Mouse (Mus musculus) activated CD4-positive, CD25-positive, alpha-beta regulatory T cell, adult 4 months (primary cell): ENCODE measurements around the gene Pink1. TPM values are rescaled to one million over a fixed set of nuclear protein-coding genes. Genes with fewer than 3 reads are reported as not detected.

ENCODE experiments used
- ATAC-seq: one replicate; pipeline ENCODE4 v1.8.0; 2017
- polyA plus RNA-seq, 2 experiments: library from polyadenylated mRNA; unstranded; fragments of 100-300 nt; shearing (Covaris generic); gene quantifications; one replicate each; pipeline ENCODE4 v1.2.1; 2017

The Pink1 gene
- polyA plus RNA-seq = 10 to 100 TPM in 1 of 2 experiments, 1 to 10 TPM in 1; 5.6 to 15.3 TPM

DNA sequence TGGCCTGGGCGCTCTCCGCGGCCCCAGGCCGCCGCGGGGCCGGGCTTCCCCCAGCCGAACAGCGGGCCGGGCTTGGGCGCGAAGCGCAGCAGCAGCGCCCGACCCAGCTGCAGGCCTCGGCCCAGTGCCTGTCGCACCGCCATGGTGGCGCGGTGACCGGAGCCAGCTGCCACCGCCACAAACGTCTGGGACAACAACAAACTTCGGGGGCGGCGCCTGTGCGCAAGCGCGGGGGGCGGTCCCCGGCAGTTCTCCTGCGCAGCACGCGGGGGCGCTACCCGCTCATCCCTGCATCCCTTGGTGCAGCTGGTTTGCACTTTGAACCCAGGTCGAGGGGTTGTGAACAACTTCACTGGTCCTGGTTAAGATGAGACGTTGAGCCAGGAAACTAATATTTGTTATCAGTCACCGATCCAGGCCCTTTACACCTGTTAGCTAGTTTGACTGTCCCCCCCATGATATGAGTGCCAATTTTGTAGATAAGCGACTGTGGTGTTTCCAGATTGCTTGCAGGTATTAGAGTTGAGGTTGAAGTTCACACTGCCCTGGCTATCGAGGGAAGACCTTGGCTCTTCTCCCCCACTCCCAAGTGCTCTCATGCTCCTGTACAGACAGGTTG lies at the start of gene Pink1:
TSS of gene Pink1 (minus strand) at position 231 of the 619 bp plus-strand sequence.
- ATAC-seq = peak; percentile 83

DNA sequence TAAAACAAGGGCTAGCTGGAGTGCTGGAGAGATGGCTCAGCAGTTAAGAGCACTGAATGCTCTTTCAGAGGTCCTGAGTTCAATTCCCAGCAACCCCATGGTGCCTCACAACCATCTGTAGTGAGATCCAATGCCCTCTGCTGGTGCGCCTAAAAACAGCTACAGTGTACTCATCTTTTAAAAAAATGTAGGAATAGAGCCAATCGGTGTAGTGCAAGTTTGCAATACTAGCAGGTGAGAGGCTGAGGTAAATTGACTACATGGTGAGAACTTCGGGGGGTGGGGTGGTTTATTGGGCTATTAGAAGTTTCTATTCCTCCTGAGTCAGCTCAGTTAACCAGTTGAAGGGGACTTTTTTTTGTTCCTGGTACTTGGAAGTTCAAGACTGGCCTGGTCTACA lies 49.0 kb upstream of the Pink1 start:
- ATAC-seq = no peak

DNA sequence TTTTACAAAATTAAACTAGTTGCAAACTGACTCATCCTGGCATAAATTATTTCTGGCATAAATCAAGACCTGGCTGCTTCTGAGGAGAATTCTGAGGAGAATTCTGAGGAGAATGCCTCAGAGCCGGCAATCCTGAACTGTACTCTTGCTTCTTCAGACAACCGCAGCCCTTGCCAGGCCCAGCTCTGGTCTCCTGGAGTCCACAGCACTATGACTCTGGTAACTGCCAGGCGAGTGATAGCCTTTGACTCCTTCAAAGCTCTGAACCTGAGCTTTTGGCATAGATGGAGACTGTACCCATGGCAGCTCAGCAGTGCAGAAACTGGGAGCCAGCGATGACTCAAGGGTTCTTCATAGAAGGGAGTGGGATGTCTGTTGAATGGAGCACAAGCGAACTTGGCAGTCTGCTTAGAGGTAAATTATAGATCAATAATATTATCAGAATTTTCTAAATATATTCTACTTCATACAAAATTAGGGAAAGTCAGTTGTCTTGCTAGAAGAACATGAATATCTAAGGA lies 44.9 kb upstream of the Pink1 start:
- ATAC-seq = no peak

DNA sequence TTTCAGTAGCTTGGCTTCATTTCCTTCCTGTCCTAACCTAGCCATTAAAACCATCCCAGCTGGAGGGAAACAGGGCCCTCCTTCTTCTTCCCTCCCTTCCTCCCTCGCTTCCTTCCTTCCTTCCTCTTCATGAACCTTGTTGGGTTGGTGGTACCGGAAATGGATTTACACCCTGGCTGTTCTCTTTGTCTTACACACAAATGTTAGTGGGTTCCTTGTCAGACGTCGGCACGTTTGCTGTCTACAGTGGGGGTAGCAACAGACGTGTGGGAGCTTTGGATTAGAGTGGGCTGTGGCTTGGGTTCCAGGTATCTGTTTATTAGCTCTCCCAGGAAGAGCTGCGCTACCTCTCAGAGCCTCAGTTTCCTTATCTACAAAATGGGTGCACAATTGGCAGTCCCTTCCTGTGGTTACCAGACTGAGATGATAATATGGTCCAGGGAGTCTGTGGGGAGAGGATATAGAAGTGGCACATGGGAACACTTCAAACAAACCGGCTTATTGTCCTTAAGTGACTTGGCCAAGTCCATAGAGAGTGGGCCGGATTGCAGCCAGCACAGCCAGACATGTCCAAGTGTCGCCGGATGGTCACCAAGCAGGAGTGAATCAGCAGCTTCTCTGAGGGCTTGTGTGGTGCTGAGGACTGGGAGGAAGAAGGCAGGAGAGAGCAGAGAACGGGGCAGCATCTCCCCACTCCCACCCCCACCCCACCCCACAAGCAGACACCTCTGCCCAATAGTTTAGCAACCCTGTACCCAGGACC lies 42.6 kb upstream of the Pink1 start:
- ATAC-seq = no peak

DNA sequence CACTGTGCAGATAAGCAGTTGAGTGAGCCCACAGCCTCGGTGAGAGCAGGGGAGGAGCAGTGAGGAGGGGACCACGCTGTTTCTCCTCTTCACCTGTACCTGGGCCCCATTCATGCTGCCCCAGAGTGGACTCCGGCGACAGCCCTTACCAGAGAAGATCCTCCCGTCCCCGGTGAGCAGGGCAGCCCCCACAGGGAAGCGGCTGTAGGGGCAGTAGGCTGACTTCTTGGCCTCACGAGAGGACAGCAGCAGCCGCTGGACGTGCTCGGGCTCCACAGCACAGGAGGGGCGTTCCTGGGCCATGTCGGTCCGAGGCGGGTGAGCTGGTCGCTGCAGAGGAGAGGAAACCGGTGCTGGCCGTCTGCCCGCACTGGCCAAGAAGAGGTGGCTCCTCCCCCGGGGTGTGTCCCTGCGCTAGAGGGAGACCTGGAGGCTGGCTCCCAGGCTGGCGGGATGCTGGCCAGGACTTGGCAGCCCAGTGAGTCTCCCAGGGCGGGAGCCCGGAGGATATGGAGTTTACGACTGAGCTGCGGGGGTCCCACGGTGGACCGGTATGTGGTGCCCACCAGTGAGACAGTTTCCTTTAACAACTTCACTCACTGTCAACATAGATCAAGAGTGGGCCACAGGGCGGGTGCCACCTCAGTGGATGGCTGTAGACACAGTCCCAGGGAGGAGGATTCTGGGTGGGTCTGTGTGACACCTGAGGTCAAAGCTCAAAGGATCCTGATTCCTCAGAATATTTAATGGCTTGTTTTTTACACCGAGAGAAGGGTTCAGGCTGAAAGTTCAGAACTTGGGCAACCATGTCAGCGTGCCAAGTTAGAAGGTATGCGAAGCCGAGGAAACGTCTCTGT lies 41.8 kb upstream of the Pink1 start, which contains the start of gene Cda:
TSS of gene Cda (minus strand) at position 352 of the 857 bp plus-strand sequence.
- ATAC-seq = no peak

DNA sequence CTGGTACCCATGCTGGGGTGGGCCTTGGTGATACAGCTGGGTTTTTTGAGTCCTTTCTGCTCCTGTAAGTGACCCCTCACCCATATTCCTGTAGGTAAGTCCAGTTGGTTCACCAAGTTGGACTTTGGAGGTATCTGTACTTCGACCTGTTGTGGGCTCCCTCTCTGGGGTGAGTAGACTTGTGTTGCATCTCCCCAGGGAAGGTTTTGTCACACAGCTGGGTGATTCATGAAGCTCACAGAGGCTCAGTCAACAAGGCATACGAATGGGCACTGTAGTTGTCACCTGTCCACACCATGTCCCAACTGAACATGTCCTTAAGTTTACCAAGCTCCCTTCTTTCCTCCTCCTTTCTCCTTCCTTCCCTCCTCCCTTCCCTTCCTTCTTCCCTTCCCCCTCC lies 40.5 kb upstream of the Pink1 start:
- no peak for ATAC-seq

DNA sequence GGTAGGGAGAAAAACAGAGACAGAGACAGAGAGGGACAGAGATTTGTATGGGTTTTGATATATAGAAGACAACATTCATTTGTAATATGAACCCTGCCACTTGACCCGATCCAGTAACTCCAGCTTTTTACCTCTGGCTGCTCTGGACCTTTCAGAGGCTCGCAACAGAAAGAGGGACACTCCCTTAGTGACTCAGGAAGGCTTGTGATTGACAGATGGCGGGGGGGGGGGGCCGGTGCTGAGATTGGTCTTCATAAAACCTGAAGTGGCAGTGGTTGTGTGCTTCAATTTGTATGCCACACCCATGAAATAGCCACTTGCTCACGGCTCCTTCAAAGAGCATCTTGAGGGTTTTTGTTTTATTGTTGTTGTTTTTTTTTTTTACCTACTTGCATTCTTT lies 37.4 kb upstream of the Pink1 start:
- ATAC-seq = no peak

DNA sequence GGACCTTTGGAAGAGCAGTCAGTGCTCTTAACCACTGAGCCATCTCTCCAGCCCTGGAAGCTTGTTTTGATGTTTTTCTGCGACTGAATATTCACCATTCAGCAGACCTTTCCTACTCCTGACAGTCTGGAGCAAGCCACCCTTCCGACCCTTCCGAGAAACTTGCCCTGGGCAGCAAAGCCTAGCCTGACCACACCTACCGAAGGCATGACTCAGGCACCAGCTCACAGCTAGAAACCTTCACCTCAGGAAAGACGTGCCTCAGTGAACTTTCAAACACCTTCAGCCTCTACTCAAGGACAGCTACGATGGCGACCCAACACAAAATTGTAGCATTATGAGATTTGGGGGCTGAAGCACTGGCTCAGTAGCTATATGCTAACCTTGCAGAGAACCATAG lies 36.8 kb upstream of the Pink1 start:
- ATAC-seq = no peak

DNA sequence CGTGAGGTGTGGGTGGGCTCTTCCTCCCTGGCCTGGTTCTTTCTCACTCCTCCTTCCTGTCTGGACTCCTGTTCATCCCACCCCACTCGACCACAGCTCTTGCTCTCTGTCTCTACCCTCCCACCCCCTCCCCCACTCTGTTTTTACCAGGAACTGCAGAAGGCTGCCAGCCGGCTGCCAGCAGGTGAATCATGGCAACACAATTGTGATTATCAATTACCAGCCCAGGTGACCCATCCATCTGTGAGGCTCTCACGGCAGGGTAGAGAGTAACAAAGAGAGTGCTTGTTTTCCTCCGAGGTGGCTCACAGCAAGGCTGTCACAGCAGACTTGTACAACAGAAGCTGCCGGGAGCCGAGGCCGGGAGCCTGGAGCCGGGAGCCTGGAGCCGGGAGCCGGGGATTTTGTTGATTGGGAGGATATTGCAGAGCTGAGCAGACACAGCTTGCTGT lies 35.3 kb upstream of the Pink1 start:
- ATAC-seq = no peak

DNA sequence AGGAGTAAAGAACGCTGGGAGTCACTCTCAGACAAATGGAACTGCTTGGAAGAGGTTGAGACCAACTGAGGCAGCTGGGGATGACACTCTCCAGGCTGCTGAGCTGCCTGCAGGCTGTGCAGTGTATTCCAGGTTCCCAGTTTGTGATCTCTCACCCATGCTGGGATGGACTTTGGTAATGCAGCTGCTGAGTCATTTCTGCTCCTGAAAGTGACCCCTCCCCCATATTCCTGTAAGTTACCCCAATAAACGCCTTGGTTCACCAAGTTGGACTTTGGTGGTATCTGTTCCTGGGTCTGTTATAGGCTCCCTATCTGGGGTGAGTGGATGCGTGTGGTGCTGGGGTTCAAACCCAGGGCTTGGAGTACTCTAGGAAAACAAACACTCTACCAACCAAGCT lies 32.1 kb upstream of the Pink1 start:
- ATAC-seq = no peak

DNA sequence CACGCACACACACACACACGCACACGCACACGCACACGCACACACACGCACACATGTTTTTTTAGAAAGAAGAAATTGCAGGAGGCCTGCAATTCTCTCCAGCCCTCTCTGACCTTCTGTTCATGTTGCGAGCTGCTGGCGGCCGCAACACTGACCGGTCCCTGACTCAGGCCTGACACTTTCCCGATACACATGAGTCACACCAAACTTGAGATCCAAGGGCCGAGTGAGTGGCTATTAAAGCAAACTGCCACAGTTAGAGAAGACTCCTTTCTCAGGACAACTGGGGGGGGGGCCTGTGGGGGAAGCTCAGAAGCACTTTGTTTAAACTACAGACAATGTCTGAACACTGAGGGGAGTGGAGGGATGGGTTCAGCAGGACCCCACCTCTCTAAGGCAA lies 30.4 kb upstream of the Pink1 start:
- ATAC-seq = no peak

DNA sequence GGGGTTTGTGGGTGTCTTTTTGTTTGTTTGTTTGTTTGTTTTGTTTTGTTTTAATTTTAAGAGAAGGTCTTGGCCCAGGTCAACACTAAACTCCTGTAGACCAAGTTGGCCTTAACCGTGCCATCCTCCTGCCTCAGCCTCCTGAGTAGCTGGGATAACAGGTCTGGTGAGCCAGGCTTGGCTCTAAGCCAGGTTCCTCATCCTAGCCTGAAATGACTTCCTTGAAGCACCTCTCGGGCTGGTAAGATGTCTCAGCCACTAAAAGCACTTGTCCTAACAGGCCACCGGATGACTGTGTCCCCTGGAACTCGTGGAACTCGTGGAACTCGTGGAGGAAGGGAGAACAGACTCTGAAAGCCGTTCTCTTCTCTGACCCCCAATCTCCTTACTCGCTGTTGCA lies 30.0 kb upstream of the Pink1 start:
- no peak for ATAC-seq

DNA sequence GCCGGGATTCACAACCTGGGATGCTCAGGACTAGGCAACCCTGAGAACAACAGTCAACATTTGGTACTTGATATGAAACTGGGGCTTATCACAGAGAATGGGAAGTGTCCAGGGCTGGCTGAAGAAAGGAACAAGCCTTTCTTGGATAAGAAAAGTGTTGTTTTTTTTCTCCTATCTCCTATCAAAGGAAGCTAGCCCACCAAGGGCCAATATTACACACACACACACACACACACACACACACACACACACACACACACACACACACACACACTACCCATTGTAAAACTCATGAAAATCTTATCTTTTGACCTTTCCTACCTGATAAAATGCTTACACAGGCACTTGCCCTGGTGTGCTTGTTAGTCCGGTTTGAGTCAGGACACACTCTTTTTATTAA lies 29.4 kb upstream of the Pink1 start:
- no peak for ATAC-seq

DNA sequence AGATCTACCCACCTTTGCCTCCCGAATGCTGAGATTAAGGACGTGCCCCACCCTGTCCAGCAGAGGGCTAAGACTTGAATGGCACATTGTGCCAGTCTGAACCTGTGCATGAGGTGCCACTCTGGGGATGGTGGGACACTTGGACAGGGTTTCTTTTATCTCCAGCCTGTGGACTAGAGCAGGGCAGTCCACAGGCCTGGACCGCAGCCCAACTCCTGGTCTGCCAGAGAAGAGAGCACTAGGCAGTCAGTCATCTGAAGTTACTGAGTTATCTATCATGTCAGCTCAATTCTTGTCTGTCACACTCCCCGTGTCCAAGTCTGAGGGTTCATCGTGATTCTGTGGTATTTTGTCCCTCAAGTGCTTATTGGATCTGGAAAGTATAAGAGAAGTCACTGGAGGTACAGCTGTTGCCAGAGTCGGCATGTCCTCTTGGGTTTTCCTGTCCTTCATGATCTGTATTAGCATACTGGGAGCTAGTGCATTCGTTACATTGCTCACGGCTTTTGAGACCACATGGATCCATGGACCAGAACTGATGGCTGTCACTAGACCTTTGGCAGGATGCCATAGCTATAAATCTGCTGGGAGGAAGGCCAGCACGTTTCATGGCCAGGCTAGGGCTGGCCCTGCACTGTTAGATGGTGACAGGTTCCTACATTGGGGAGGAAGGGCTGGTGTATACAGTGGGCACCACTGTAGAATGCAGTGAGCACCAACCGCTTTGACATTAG lies 27.5 kb upstream of the Pink1 start:
- ATAC-seq = no peak

DNA sequence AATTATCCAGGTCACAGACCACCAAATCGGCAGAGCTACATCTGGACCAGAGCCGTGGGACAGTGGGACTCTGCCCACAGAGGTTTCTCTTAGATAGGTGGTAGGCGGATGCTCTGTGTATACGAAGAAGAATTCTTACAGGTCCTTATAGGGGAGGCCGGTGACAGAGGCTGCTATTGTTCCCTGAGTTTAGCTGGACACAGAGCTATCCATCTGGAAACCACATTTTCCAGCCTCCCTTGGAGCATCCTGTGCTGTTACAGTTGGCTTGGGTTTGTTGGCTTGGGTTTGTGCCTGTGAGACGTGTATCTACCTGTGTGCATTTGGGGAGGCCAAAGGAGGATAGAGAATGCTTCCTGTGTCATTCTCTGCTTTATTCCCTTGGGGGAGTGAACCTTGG lies 26.6 kb upstream of the Pink1 start:
- ATAC-seq = no peak

DNA sequence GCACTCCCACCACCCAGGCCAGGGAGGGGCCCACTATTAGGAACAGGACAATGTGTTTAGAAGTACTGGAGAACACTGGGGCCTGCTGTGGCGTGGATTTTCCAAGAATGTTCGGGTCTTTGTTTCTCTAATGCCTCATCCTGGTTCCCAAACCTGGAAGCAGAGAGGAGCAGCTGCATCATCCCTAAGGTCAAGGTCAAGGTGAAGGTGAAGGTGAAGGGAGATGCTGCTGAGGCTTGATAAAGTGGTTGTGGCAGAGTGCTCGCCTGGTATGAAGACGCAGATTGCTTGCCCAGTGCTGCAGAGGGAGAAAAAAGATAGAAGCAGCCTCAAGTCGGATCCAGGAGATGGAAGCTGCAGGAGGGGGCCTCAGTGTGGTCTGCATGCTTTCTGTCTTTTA lies 25.7 kb upstream of the Pink1 start:
- ATAC-seq = no peak

DNA sequence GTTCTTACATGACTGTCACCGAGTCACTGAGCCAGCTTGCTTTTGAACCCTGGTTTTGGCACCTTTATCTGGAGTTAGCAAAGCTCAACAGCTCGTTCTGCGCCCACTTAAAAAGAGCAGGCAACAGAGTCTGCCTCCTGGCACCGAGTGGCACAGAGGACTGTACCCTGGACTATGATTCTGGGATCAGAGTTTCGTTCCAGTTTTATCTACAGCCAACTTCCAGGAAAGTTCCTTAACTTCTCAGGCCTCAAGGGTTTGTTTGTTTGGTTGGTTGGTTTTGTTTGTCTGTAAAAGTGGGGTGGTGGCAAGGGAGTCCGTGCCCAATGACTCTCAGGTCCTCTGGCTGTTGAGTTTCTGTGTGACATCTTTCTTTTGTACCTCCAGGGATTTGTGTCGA lies 22.6 kb upstream of the Pink1 start:
- no peak for ATAC-seq

DNA sequence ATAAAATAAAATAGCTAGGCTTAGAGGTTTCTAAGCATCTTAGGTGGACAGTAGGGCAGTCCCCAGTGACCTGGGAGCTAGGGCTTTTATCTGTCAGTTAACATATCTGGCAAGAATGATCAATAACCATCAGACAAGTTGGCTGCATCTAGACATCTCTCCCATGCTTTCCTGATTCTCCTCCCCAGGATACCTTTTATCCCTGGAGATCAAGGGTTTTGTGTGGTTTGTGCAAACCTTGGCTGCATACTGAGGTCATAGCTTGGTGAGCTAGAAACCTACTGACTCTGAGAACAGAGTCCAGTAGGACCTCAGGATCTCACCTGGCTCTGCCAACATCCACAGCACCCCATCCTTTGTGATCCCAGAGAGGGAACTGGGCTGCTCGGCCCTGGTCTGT lies 21.2 kb upstream of the Pink1 start:
- no peak for ATAC-seq

DNA sequence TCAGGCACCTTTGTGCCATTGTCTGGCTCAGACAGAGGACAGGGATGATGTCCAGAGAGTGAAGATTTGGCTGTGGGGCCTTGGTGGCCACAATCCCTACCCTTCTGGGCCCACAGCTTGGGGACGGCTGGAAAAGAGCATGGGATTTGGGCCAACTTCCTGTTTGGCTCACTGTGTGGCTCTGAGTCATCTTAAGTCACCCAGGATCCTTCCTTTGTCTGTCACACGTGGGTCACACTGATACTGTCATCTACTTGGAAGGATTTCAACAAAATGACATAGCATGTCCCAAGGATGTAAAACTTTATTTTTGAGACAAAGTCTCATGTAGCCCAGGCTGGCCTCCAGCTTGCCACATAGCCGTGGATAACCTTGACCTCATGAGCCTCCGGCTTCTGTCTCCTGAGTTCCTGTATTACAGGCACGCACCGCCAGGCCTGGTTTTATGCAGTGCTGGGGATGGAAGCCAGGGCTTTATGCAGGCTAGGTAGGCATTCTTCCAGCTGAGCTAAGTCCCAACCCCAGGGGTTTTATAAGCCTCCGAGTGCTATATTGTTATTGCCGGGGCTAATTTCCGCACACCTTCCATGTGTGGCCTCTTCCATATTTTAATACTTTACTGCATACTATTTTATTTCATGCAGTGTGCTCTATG lies 18.9 kb upstream of the Pink1 start:
- ATAC-seq = no peak

DNA sequence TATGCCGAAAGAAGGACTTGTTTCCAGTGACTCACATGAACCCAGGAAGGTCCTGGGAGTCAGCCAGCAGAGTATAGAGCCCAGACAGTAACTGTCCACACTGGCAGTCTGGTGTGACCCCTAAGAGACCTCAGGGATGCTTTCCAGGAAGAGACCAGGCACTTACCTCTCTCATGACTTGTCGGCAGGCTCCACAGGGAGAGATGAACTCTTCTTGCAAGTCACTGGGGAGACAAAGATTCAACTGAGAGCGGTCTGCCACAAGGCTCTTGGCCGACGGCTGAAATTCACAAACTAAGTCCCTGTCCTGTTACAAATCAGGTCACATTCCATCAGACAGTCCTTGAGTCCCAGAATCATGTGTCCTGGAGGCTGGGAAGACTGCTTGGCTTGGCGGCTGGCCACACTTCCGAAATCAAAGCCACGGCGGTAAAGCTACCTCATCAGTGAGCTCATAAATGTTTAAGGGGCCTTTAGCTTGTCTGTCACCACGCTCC lies 17.3 kb upstream of the Pink1 start:
- no peak for ATAC-seq

DNA sequence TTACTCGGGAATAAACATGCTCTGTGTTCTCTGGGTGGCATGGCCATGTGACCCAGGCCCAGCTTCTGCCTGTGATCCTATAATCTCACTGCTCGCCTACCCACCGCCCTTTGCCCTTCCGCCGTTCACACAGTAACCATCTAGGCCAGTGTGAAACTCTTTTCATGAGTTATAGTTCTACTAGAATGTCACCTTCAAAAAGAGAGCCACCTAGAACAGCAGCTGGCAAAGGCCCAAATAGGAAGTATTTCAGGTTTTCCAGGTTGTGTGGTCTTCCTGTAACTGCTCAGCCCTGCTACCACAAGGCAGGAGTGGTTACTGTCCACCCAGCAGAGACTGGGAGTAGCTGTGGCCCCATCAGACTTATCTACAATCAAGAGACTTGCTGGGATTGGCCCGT lies 16.7 kb upstream of the Pink1 start:
- ATAC-seq = no peak

DNA sequence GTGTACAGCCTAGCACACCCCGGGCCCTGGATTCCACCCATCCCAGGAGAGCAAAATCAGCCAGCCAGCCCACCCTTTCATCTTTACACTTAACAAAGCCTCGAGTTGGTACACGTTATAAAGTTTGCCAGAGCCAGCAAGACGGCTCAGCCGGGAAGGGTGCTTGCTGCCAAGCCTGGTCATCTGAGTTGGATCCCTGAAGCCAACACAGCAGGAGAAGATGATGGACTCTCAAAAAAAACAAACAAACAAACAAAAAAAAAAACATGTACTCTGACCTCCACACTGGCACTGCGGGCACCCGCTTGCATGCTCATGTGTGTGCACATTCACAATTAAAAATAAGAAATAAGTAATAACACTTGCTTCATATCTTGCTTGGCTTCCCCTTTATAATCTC lies 15.9 kb upstream of the Pink1 start:
- no peak for ATAC-seq
